Mouse (Mus musculus) liver, embryonic 14.5 days (tissue): ENCODE measurements around the gene Nme3.

Experiments
- CTCF ChIP-seq: IDR thresholded peaks from 2 replicates; pipeline ENCODE4 v1.5.1; 2016; ENCODE audit warnings: antibody characterized with exemption, low read depth, control low read depth
- EP300 ChIP-seq: IDR thresholded peaks from 2 replicates; pipeline ENCODE4 v1.6.1; 2016; ENCODE audit warnings: antibody characterized with exemption, low read depth

DNA sequence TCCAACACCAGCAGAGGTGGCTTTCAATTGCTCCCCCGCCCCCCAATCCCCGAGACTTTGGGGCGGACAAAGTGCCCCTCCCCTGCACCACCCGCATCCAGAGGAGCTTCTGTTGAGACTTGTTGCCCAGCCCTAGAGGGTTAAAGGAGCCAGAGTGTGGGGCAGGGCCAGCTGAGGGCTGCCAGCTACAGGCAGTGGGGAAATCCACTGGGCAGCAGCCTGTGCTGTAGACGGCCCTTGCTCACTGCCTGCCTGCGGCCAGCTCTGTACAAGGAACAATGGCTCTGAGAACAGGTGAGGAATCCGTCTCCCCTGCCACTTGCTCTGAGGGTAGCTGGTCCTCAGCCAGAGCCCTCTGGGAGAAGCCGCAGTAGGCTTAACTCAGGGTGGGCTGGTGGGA lies 17.8 kb upstream of the Nme3 start:
- TF ChIP-seq EP300 (no peak), CTCF (no peak)
